Mouse (Mus musculus): ENCODE data around the gene Nfkb1.

DNA sequence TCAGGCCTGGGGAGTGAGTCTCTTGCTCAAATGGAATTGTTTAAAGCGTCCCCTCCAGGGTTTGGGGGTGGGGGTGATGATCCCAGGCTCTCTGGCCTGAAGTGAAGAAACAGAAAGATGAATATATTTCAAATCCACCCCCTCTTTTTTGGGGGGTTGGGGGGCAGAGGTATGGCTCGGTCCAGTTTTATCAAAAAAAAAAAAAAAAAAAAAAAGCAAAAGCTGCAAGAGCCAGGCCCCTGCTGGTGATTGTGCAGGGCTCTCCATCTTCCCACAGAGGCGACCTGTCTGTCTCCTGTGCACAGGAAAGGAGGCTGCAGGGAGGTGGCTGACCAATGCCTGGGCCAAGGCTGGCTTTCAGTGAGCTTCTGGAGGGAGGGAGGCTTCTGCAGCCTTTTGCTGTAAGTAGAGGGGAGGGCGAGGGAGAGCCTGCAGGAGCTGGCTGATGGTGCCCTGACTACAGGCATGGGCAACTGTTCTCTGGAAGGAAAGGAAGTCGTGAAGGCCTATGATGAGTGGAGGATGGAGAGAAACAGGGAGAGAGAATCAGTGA, 112.7 kb downstream of the Nfkb1 start:
- no peak for TF ChIP-seq GATA1 (IDR thresholded peaks at IDR 0.05; ENCODE audit: low read length)
- no peak for TF ChIP-seq TAL1 (IDR thresholded peaks at IDR 0.05; ENCODE audit: low read length)
